Mouse (Mus musculus) layer of hippocampus, adult 11-12 months (tissue): ENCODE measurements around the gene Hnrnph1.

ENCODE experiments used
- DNase-seq: peaks from one replicate; pipeline ENCODE4 v3.0.0; 2022; ENCODE audit warnings: low spot score

The Hnrnph1 gene

GRCm38 (mm10) chr11:50373086-50373485, 3.7 kb upstream of the Hnrnph1 start:
- no peak for DNase-seq

DNA sequence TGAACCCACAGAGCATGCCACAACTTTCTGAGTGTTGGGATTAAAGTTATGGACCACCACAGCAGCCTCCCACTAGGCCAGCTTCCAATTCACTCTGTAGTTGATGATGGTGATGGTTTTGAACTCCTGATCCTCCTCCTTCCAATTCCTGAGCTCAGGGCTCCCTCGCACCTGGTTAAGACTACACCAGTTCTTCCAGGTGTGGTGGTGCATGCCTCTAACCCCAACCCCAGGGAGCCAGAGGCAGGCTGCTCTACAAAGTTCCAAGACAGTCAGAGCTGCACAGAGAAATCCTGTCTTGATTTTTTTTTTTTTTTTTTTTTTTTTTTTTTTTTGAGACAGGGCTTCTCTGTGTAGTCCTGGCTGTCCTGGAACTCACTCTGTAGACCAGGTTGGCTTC, 3.2 kb upstream of the Hnrnph1 start:
- no peak for DNase-seq

- DNase-seq, result no peak
Measured at GRCm38 (mm10) chr11:50374286-50375015, 2.3 kb upstream of the Hnrnph1 start.

DNA sequence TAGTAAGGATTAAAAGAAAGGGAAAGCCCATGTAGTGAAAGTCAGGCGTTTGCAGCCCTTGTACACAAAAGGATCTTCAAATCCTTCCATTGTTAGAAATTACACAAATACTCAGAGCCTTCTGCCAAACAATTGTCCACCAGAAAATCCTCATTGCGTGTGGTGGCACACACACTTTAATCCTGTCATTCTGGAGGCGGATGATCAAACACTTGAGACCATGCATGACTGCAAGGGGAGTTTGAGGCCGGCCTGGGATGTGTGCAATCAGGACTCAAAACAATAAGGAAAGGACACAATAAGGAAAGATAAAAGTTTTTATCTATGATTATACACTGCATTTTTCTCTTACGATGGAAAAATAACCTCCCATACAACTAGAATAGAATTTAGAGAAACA, 1.4 kb upstream of the Hnrnph1 start:
- DNase-seq, result no peak

GRCm38 (mm10) chr11:50376156-50376790, 517 bp upstream of the Hnrnph1 start:
- no peak for DNase-seq

- peak; percentile 84 for DNase-seq
Measured at GRCm38 (mm10) chr11:50377892-50378684, 1.3 kb downstream of the Hnrnph1 start.

DNA sequence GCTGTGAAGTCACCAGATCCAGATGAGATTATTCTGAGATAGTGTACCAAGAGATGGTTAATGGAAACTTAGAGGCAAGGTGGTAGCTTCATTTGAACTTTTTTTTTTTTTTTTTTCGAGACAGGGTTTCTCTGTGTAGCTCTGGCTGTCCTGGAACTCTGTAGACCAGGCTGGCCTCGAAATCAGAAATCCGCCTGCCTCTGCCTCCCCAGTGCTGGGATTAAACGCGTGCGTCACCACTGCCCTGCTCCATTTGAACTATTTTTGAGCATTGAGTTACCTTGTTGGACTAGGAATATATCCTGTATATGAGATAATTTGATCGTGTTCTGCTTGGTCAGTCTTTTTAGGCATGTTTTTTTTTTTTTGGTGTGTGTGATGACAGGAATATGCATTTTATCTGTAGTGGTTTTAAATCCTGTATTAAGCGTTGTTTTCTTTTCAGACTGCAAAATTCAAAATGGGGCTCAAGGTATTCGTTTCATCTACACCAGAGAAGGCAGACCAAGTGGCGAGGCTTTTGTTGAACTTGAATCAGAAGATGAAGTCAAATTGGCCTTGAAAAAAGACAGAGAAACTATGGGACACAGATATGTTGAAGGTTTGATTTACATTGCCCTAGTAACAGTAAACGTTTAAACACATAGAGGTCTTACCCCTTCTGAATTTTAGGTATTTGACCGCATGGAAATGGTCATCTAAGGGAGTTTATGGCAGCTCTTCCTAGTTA, 2.4 kb downstream of the Hnrnph1 start:
- no peak for DNase-seq

DNA sequence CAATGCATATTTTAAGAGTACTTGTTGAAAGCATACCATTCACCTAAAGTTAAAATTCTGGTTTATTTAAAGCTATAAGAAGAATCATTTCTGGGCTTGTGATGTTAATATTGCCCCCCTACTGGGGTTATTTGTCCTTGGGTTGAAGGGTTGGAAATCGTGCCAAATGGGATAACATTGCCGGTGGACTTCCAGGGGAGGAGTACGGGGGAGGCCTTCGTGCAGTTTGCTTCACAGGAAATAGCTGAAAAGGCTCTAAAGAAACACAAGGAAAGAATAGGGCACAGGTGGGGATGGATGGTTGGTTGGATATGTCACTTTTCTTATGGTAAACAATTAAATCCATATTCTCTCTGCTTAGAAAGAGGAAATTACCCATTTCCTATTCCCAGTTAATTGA, 4.5 kb downstream of the Hnrnph1 start:
- no peak for DNase-seq

DNA sequence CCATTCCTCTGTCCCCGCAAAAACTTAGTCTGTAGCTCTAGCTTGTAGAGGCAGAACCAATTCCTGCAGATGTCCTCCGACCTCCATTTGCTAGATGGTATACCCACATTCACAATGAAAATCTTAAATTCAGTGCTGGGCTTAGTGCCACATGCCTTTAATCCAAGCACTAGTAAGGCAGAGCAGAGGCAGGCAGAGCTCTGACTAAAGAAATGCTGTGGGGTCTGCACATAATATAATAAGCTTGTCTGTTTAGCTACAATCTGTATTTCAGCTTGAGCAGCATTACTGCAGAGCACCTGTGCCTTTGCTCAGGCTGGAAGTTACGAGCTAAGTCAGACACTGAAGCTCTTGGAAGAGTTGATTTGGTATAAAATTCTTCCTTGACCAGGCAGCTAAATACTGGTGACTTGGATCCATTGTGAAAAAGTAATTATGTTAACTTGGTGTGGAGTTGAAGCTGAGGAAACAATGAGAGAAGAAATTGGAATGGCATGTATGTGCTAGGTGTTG, 10.4 kb downstream of the Hnrnph1 start:
- DNase-seq, result no peak

- DNase-seq, result no peak
Measured at GRCm38 (mm10) chr11:50387697-50388096, 10.9 kb downstream of the Hnrnph1 start.

DNA sequence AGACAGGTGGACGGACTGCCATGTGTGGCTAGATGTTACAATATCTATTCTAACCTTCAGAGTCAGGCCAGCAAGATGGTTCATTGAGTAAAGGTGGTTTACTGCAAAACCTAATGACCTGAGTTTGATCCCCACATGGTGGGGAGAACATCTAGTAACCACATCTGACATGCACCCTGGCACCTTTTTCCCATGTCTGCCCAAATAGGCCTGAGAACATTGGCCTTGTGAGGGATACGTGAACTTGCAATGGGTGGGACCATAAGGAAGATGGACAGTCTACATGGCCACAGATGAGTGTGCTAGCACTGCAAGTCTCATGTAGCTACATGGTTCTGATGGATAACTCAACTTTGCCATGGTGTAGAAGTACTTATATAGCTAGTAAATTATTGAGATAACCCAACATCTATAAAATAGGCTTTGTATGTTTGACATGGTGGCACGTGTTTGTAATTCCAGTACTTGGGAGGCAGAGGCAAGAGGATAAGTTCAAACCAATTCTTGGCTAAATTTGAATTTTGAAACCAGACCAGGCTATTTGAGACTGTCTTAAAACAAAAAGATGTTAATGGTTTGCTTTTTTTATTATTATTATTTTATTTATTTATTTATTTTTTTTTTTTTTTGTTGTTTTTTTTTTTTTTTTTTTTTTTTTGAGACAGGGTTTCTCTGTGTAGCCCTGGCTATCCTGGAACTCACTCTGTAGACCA, 11.6 kb downstream of the Hnrnph1 start:
- DNase-seq, result no peak

- no peak for DNase-seq
Measured at GRCm38 (mm10) chr11:50389011-50389410, 12.2 kb downstream of the Hnrnph1 start.

- DNase-seq, result no peak
Measured at GRCm38 (mm10) chr11:50389616-50390015, 12.8 kb downstream of the Hnrnph1 start.

DNA sequence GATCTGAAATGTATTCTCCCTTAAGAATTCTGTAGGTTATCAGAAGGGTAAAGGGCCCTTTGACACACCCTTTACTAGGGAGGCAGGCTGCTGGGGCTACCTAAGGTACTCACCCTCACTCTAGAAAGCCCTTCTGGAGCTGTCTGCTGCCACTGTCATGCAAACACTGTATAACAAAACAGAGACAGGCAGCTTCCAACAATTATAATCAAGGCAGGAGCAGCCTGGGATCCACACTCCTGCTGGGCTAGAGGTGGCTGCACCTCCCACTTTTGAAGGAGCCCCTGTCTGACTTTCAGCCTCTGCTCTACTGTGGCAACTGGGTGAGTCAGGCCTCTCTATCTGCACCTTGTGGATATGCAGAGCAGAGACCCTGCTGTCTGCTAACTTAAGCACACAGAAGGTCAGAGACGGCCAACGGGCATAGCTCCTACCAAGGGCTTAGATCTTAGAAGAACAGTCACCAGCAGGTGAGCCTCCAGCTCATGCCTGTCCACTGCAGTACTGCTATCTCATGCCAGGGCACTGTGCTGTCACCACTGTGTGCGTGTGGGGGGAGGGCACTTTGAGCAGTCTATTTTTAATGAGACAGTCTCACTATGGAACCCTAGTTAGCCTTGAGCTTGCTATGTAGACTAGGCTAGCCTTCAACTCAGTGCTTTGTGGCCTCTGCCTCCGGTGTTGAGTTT, 14.6 kb downstream of the Hnrnph1 start:
- no peak for DNase-seq

DNA sequence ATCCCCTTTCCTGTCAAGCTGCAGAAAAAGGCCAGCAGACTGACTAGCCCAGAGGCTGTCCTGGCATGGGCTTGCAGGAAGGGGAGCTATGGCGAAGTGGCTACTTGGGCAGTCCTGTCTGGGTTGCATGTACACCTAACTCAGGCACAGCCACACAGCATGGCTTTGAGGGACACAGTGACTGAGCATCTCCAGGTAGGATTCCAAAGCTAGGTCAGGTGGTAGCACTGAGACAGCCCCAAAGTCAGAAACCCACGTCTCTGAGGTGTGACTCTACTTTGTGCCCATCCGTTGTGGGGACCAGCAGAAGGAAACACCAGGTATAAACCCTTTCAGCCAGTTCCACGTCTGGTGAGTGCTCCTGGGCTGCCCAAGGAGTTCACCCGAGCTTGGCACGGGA, 16.5 kb downstream of the Hnrnph1 start:
- DNase-seq, result no peak

DNA sequence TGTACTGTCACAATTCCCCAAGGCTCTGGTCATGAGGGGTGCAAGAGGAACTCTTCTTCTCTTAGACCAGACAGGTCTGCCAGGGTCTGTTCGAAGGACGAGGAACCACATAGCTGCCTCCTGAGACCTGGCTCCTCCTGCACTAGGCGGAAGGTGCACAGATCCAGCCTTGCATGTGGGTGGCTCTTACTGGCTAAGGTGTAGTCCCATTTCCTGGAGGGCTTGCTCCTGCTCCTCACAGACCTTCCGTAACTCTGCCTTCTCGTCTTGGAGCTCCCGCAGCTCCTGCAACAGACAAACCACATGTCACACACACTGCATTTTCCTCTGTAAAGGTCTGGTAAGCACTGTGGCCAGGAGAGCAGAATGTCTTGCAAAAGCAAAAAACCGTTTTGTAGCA, 17.9 kb downstream of the Hnrnph1 start:
- DNase-seq, result no peak

GRCm38 (mm10) chr11:50396766-50397307, 20.0 kb downstream of the Hnrnph1 start:
- DNase-seq, result no peak

GRCm38 (mm10) chr11:50397316-50397715, 20.5 kb downstream of the Hnrnph1 start:
- no peak for DNase-seq

- no peak for DNase-seq
Measured at GRCm38 (mm10) chr11:50398803-50399202, 22.0 kb downstream of the Hnrnph1 start.

DNA sequence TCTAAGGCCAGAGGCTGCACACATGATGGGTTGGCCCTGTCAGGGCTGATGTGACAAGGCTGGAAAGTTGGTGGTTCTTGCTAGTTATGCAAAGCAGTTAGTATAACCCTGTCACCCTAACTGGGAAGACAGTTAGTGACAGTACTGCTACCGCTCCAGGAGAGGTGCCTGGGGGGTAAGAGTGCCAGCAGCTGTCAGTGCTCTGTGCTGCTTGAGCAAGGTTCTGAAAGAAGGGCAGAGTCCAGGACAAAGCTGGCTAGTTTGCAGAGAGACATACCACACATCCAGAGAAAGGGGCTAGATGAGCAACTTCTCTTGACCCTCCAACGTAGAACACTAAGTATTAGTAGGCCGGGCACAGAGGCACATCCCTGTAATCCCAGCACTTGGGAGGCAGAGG, 25.7 kb downstream of the Hnrnph1 start:
- no peak for DNase-seq
